Mouse (Mus musculus) liver, embryonic 15.5 days (tissue): ENCODE measurements around the gene Cela2a. TPM values are rescaled to one million over a fixed set of nuclear protein-coding genes. Genes with fewer than 3 reads are reported as not detected.
A peak's percentile ranks its signal among the peaks of the same experiment; 100 is the strongest.

Experiments used
- ATAC-seq: fragments of 200-750 bp; cut with Nextera tagmentation; 2 replicates; pipeline ENCODE4 v1.8.0; 2017; ENCODE audit warnings: moderate number of reproducible peaks, mild to moderate bottlenecking, moderate library complexity; ENCODE audit not compliant: insufficient read depth
- H3K27ac ChIP-seq: fragments of 300-500 bp; sonication (generic); replicated peaks from 2 replicates; pipeline ENCODE4 v1.5.1; 2015; ENCODE audit warnings: mild to moderate bottlenecking, inconsistent platforms
- H3K27me3 ChIP-seq: fragments of 300-500 bp; sonication (generic); 2 replicates; pipeline ENCODE4 v1.6.1; 2015; ENCODE audit warnings: mild to moderate bottlenecking, inconsistent platforms
- H3K36me3 ChIP-seq: fragments of 300-500 bp; sonication (generic); replicated peaks from 2 replicates; pipeline ENCODE4 v1.6.1; 2015; ENCODE audit warnings: moderate library complexity, mild to moderate bottlenecking, inconsistent platforms
- H3K4me1 ChIP-seq: fragments of 300-500 bp; sonication (generic); replicated peaks from 2 replicates; pipeline ENCODE4 v1.6.1; 2015; ENCODE audit warnings: inconsistent platforms
- H3K4me2 ChIP-seq: fragments of 300-500 bp; sonication (generic); 2 replicates; pipeline ENCODE4 v1.6.1; 2015; ENCODE audit warnings: moderate library complexity, mild to moderate bottlenecking, inconsistent platforms
- H3K4me3 ChIP-seq: fragments of 300-500 bp; sonication (generic); replicated peaks from 2 replicates; pipeline ENCODE4 v1.5.1; 2015; ENCODE audit warnings: mild to moderate bottlenecking, inconsistent platforms
- H3K9ac ChIP-seq: fragments of 300-500 bp; sonication (generic); 2 replicates; pipeline ENCODE4 v1.6.1; 2015; ENCODE audit warnings: moderate library complexity, mild to moderate bottlenecking, inconsistent platforms
- H3K9me3 ChIP-seq: fragments of 300-500 bp; sonication (generic); replicated peaks from 2 replicates; pipeline ENCODE4 v1.6.1; 2016; ENCODE audit warnings: inconsistent platforms
- WGBS: fragments of 180-500 bp; shearing (Covaris S2); methylation state at CpG from one replicate; pipeline ENCODE4 v1.1.7; 2015; ENCODE audit warnings: mixed read lengths; ENCODE audit not compliant: insufficient replicate concordance; 5-methylcytosine and 5-hydroxymethylcytosine counted together
- polyA plus RNA-seq: library from polyadenylated mRNA; unstranded; fragments of >200 nt; fragmentation: Nextera tagmentation; extraction: Ambion mirVana; gene quantifications from 2 replicates; pipeline ENCODE4 v1.2.1, GENCODE M21; 2015

Cela2a gene
- polyA plus RNA-seq, 1 experiment from 2014 or later, result 0.14 TPM

GRCm38 (mm10) chr4:141765008-141765407 lies 61.0 kb downstream of the Cela2a start:
- 91% methylated on average over 3 of the region's 3 CpGs for whole genome bisulfite sequencing
- Histone ChIP-seq H3K9me3 (no peaks in the 10 kb centered on the region), H3K27ac (peak overlapping the region; percentile 33), H3K9ac (no peak overlapping the region), H3K36me3 (peaks cover 80% of the 10 kb centered on the region), H3K4me3 (no peak overlapping the region), H3K27me3 (no peaks in the 10 kb centered on the region), H3K4me2 (no peak overlapping the region), H3K4me1 (peaks cover 62% of the 10 kb centered on the region)
- no peak for ATAC-seq

Other genes starting within 250 kb of the Cela2a start
- gene Fblim1, start 220.1 kb downstream of the Cela2a start, polyA plus RNA-seq, result 1.7 and 1.9 TPM in 2 replicates
- gene Tmem82, start 207.5 kb downstream of the Cela2a start, polyA plus RNA-seq, result 4.4 and 4.6 TPM in 2 replicates
- gene Slc25a34, start 202.3 kb downstream of the Cela2a start, polyA plus RNA-seq, result 0.07 TPM in 1 of 2 replicates, not detected in the other
- gene Plekhm2, start 161.3 kb downstream of the Cela2a start, polyA plus RNA-seq, result 1.1 and 2.0 TPM in 2 replicates
- 1.2 TPM in 1 of 2 replicates, not detected in the other for gene Rsc1a1, start 140.6 kb downstream of the Cela2a start, polyA plus RNA-seq
- 14.8 and 17.2 TPM in 2 replicates for gene Ddi2, start 102.7 kb downstream of the Cela2a start, polyA plus RNA-seq
- 20.5 and 26.2 TPM in 2 replicates for gene Agmat, start 79.5 kb downstream of the Cela2a start, polyA plus RNA-seq
- gene Dnajc16, start 35.2 kb downstream of the Cela2a start, polyA plus RNA-seq, result 2.0 and 2.2 TPM in 2 replicates
- gene Casp9, start 32.5 kb downstream of the Cela2a start, polyA plus RNA-seq, result 9.7 and 9.9 TPM in 2 replicates
- gene Ctrc, start 20.2 kb upstream of the Cela2a start, polyA plus RNA-seq, result not detected in 2 replicates
- 45.8 and 48.4 TPM in 2 replicates for gene Efhd2, start 48.8 kb upstream of the Cela2a start, polyA plus RNA-seq
- 0.24 TPM in 1 of 2 replicates, not detected in the other for gene Fhad1, start 188.9 kb upstream of the Cela2a start, polyA plus RNA-seq